Mouse (Mus musculus) G1E (cell line): ENCODE data around the gene Kcna10.

ENCODE experiments used
- CTCF ChIP-seq: IDR thresholded peaks from 2 replicates; pipeline ENCODE4 v1.5.1; 2012; ENCODE audit warnings: low read depth, low read length, inconsistent platforms, mixed read lengths
- GATA1 ChIP-seq: IDR thresholded peaks from 2 replicates; pipeline ENCODE4 v1.6.1; 2012; ENCODE audit warnings: borderline replicate concordance, low read length, inconsistent platforms, mixed read lengths
- POLR2AphosphoS5 ChIP-seq: IDR thresholded peaks from 2 replicates; pipeline ENCODE4 v1.6.1; 2012; ENCODE audit warnings: low read depth, low read length, inconsistent platforms; ENCODE audit not compliant: insufficient replicate concordance
- TAL1 ChIP-seq: conservative IDR thresholded peaks from 2 replicates; pipeline ENCODE4 v1.6.1; 2012; ENCODE audit warnings: low read depth, low read length, inconsistent platforms, mixed read lengths

- TF ChIP-seq CTCF (no peak), TAL1 (no peak), GATA1 (no peak), POLR2AphosphoS5 (no peak)
Measured at GRCm38 (mm10) chr3:107216400-107217100, 33.7 kb downstream of the Kcna10 start.
